Mouse (Mus musculus): Measurements from ENCODE around the gene Npb. TPM values are rescaled to one million over a fixed set of nuclear protein-coding genes. Genes with fewer than 3 reads are reported as not detected.

Npb gene
- polyA plus RNA-seq, 1 experiment from 2014 or later = 1.3 TPM

DNA sequence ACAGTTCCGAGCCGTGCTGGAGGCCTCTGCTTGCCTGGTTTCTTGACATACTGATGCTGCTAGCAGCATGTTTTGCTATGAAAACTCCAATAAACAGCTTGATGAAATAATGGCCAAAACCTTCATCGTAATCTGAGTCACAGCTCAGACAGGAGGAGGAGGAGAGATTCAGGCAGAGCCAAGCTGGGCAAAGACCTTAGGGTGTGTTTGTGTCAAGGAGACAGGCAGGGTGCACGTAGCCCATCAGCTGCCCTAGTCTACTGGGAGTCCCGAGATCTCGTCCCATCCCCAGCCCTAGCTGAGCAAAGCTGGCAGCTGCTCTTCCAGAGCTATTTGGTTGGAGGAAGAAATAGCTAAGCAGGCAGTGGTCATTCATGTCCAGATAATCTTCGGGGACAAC lies 2.6 kb upstream of the Npb start:
- H3K9me3 ChIP-seq (ENCODE audit: control insufficient read depth, low read length) = no peaks in the 10 kb centered on the region
- DNase-seq (ENCODE audit: low spot score) (no peak), ATAC-seq (ENCODE audit: low read depth) (no peak)
- no peak overlapping the region for H3K9ac ChIP-seq (ENCODE audit: low read depth, low read length)
- H3K27ac ChIP-seq (replicated peaks; ENCODE audit: low read depth, low read length) = no peak overlapping the region
- peaks cover 62% of the 10 kb centered on the region for H3K36me3 ChIP-seq (ENCODE audit: control insufficient read depth, insufficient read depth, low read length)
- H3K4me3 ChIP-seq (ENCODE audit: low read depth, low read length) = no peak overlapping the region
- H3K4me1 ChIP-seq (ENCODE audit: control insufficient read depth, insufficient read depth, low read length) = peaks cover 4% of the 10 kb centered on the region; the same call in 1 of the 2 replicates
- H3K4me2 ChIP-seq (ENCODE audit: low read depth, low read length) = no peak overlapping the region
- 86% methylated on average over 7 of the region's 7 CpGs for WGBS
- H3K27me3 ChIP-seq (replicated peaks; ENCODE audit: control insufficient read depth, insufficient read depth, low read length) = peaks cover 9% of the 10 kb centered on the region; the same call in 1 of the 2 replicates

DNA sequence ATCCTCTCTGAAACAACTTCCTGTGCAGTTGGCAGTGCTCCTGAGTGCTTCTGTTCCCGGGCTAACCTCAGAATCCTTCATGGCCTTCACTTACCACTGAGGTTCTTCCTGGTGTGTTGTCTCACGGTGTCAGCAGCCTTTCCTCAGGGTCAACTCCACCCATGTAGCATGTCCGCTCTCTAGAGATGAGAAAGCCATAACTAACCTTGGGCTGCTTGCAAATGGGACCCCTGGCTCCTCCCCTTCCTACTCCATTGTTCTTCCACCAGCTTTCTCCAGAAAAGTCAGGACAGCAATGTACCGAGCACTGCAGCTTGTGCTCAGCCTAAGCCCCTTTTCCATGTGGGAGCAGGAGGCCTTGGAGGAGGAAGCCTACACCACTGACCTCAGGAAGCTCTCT lies 1.5 kb upstream of the Npb start:
- Histone ChIP-seq H3K9me3 (ENCODE audit: control insufficient read depth, low read length) (no peaks in the 10 kb centered on the region), H3K36me3 (ENCODE audit: control insufficient read depth, insufficient read depth, low read length) (peaks cover 64% of the 10 kb centered on the region), H3K4me2 (ENCODE audit: low read depth, low read length) (no peak overlapping the region), H3K27ac (replicated peaks; ENCODE audit: low read depth, low read length) (no peak overlapping the region), H3K9ac (ENCODE audit: low read depth, low read length) (no peak overlapping the region), H3K4me3 (ENCODE audit: low read depth, low read length) (no peak overlapping the region), H3K27me3 (replicated peaks; ENCODE audit: control insufficient read depth, insufficient read depth, low read length) (peaks cover 9% of the 10 kb centered on the region; the same call in 1 of the 2 replicates), H3K4me1 (ENCODE audit: control insufficient read depth, insufficient read depth, low read length) (peaks cover 4% of the 10 kb centered on the region; the same call in 1 of the 2 replicates)
- ATAC-seq (ENCODE audit: low read depth) = no peak
- no peak for DNase-seq (ENCODE audit: low spot score)
- 76% methylated on average over 4 of the region's 4 CpGs for WGBS

DNA sequence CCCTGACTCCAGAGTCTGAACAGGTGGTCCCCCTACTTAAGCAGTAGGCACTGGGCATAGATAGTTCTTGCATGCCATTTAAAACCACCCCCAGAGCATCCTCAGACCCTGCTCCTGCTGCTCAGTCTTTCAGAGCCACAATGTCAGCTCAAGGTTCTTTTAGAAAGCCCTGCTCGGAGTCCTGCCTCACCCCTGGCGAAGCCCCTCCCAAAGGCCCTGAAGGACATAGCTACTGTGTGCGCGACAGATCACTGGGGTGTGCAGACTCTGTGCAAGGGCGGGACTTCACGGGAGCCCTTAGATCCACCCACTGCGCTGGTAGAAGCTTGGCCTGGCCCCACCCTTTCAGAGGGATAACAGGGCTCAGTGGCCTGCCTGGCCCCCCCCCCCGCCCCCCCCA lies 973 bp downstream of the Npb start:
- Histone ChIP-seq H3K9ac (ENCODE audit: low read depth, low read length) (no peak overlapping the region; the same call in 1 of the 2 replicates), H3K36me3 (ENCODE audit: control insufficient read depth, insufficient read depth, low read length) (peaks cover 65% of the 10 kb centered on the region), H3K27me3 (replicated peaks; ENCODE audit: control insufficient read depth, insufficient read depth, low read length) (peaks cover 9% of the 10 kb centered on the region; the same call in 1 of the 2 replicates), H3K9me3 (ENCODE audit: control insufficient read depth, low read length) (no peaks in the 10 kb centered on the region), H3K4me3 (ENCODE audit: low read depth, low read length) (no peak overlapping the region), H3K27ac (replicated peaks; ENCODE audit: low read depth, low read length) (no peak overlapping the region), H3K4me1 (ENCODE audit: control insufficient read depth, insufficient read depth, low read length) (peaks cover 4% of the 10 kb centered on the region; the same call in 1 of the 2 replicates), H3K4me2 (ENCODE audit: low read depth, low read length) (no peak overlapping the region)
- ATAC-seq (ENCODE audit: low read depth) (no peak), DNase-seq (ENCODE audit: low spot score) (no peak)
- 41% methylated on average over 8 of the region's 8 CpGs for WGBS

DNA sequence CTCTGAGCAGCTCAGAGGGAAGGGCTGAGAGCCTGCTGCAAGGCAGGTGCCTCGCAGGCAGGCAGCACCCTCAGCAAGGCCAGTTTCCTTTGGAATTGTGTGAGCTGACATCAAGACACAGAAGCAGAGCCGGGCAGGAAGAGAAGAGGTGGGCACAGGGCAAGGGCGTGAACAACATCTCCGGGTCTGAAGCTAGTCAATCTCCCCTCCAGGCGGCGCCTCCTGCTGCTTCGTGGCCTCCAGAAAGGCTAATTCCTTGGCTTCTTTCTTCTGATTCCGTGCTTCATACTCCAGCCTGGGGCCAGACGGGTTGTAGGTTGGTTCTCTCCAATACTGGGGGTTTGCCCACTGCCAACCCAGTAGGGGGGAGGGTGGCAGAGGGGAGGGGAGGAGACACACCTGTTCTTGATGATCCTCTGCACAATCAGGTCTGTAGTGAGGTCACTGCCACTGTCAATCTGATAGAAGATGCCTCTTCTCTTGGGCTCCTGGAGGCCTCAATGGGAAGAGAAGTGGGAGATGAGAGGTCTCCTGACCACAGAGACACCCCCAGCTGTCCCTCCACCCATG lies 2.3 kb downstream of the Npb start:
- Histone ChIP-seq H3K27ac (replicated peaks; ENCODE audit: low read depth, low read length) (no peak overlapping the region), H3K36me3 (ENCODE audit: control insufficient read depth, insufficient read depth, low read length) (peaks cover 56% of the 10 kb centered on the region), H3K4me1 (ENCODE audit: control insufficient read depth, insufficient read depth, low read length) (peaks cover 4% of the 10 kb centered on the region; the same call in 1 of the 2 replicates), H3K4me3 (ENCODE audit: low read depth, low read length) (no peak overlapping the region), H3K27me3 (replicated peaks; ENCODE audit: control insufficient read depth, insufficient read depth, low read length) (peaks cover 9% of the 10 kb centered on the region; the same call in 1 of the 2 replicates), H3K9ac (ENCODE audit: low read depth, low read length) (no peak overlapping the region), H3K4me2 (ENCODE audit: low read depth, low read length) (no peak overlapping the region), H3K9me3 (ENCODE audit: control insufficient read depth, low read length) (no peaks in the 10 kb centered on the region)
- 72% methylated on average over 9 of the region's 9 CpGs for WGBS
- ATAC-seq (ENCODE audit: low read depth) (no peak), DNase-seq (ENCODE audit: low spot score) (no peak)

DNA sequence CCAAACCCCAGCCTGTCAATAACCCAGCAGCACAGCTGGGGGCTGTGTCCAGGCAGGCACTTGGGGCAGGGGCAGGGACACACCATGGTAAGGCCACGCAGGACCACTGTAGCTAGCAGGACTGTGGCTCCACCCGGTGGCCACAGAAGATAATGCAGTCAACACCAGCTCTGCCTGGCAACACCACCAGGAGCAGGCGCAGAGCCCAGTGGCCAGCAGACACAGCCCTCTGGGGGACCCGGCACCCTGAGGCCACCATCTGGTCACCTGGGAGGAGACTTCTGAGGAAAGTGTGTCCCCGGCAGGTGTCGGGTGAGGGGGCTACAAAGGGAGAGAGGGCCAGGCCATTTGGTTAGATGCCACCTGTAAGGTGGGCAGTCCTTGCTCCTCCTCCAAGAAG lies 4.5 kb downstream of the Npb start:
- H3K36me3 ChIP-seq (ENCODE audit: control insufficient read depth, insufficient read depth, low read length) = peaks cover 44% of the 10 kb centered on the region
- peaks cover 12% of the 10 kb centered on the region for H3K4me1 ChIP-seq (ENCODE audit: control insufficient read depth, insufficient read depth, low read length)
- H3K4me2 ChIP-seq (ENCODE audit: low read depth, low read length) = no peak overlapping the region
- DNase-seq (ENCODE audit: low spot score) (no peak), ATAC-seq (ENCODE audit: low read depth) (no peak)
- H3K27ac ChIP-seq (replicated peaks; ENCODE audit: low read depth, low read length) = no peak overlapping the region
- 65% methylated on average over 4 of the region's 6 CpGs for WGBS
- H3K9ac ChIP-seq (ENCODE audit: low read depth, low read length) = no peak overlapping the region
- peaks cover 9% of the 10 kb centered on the region; the same call in 1 of the 2 replicates for H3K27me3 ChIP-seq (replicated peaks; ENCODE audit: control insufficient read depth, insufficient read depth, low read length)
- no peak overlapping the region for H3K4me3 ChIP-seq (ENCODE audit: low read depth, low read length)
- no peaks in the 10 kb centered on the region for H3K9me3 ChIP-seq (ENCODE audit: control insufficient read depth, low read length)

DNA sequence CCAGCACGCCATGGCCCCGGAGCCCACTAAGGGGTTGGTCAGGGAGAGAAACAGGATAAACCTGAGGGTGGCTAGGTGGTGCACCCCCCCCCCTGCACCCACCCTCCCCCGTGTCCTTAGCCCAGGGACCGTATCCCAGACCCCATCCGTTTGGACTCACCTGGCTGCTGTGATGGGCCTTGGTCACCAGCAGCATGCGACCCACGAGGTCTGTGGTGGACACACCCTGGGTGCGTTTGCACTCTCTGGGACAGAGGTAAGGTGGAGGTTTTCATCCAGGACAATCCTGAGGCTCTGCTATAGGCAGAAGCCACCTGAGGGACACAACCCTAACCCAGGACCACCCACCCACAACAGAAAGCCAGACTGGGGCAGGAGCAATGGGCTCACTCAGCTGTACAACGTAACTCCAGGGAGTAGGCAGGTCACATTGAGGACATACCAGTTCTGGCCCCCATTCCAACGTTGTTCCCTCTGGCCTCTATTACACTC lies 5.2 kb downstream of the Npb start:
- WGBS = 88% methylated on average over 10 of the region's 10 CpGs
- ATAC-seq (ENCODE audit: low read depth) (no peak), DNase-seq (ENCODE audit: low spot score) (no peak)
- no peaks in the 10 kb centered on the region for H3K9me3 ChIP-seq (ENCODE audit: control insufficient read depth, low read length)
- H3K36me3 ChIP-seq (ENCODE audit: control insufficient read depth, insufficient read depth, low read length) = peaks cover 50% of the 10 kb centered on the region
- no peak overlapping the region for H3K27ac ChIP-seq (replicated peaks; ENCODE audit: low read depth, low read length)
- H3K27me3 ChIP-seq (replicated peaks; ENCODE audit: control insufficient read depth, insufficient read depth, low read length) = peaks cover 8% of the 10 kb centered on the region; the same call in 1 of the 2 replicates
- H3K9ac ChIP-seq (ENCODE audit: low read depth, low read length) = no peak overlapping the region
- peaks cover 9% of the 10 kb centered on the region for H3K4me1 ChIP-seq (ENCODE audit: control insufficient read depth, insufficient read depth, low read length)
- H3K4me2 ChIP-seq (ENCODE audit: low read depth, low read length) = no peak overlapping the region
- no peak overlapping the region for H3K4me3 ChIP-seq (ENCODE audit: low read depth, low read length)

DNA sequence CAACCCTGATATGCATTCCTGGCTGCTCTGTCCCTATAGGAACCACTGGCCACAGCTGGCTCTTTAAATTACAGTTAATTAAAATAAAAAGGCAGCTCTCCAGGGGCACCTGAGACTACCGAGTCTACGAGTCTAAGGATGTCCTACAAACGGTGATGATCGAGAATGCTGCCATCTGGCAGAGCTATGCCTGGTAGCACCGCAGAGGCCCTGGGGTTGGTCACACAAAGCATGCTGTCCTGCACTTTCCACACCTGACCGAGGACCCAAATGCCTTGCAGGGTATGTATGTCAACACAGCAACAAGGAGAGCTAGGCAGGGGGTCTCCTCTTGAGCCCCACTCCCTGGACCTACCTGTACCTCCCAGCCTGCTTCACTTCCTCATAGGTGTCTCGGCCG lies 5.7 kb downstream of the Npb start:
- DNase-seq (ENCODE audit: low spot score) (no peak), ATAC-seq (ENCODE audit: low read depth) (no peak)
- Histone ChIP-seq H3K27ac (replicated peaks; ENCODE audit: low read depth, low read length) (no peak overlapping the region), H3K27me3 (replicated peaks; ENCODE audit: control insufficient read depth, insufficient read depth, low read length) (peaks cover 4% of the 10 kb centered on the region; the same call in 1 of the 2 replicates), H3K4me3 (ENCODE audit: low read depth, low read length) (no peak overlapping the region), H3K36me3 (ENCODE audit: control insufficient read depth, insufficient read depth, low read length) (peaks cover 55% of the 10 kb centered on the region), H3K9ac (ENCODE audit: low read depth, low read length) (no peak overlapping the region), H3K4me2 (ENCODE audit: low read depth, low read length) (no peak overlapping the region), H3K9me3 (ENCODE audit: control insufficient read depth, low read length) (no peaks in the 10 kb centered on the region), H3K4me1 (ENCODE audit: control insufficient read depth, insufficient read depth, low read length) (peaks cover 8% of the 10 kb centered on the region)
- WGBS = 88% methylated on average over 8 of the region's 8 CpGs

DNA sequence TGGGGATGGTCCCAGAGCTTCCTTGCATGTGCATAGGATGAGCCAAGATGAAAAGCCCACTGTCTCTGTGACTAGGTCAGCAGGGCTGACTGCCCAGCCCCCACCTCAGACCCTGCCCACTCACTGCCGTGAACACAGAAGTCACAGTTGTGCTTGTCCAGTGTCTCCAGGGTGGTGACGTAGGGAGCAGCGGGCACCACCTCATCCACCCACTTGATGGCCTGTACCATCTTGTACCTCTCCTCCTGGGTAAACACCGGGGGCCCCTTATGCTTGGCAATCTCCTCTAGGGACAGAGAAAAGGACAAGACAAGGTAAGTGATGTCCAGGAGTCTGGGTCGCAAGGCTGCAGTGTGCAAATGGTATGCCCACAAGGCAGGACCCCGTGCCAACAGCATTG lies 6.9 kb downstream of the Npb start:
- Histone ChIP-seq H3K4me1 (ENCODE audit: control insufficient read depth, insufficient read depth, low read length) (peaks cover 8% of the 10 kb centered on the region), H3K36me3 (ENCODE audit: control insufficient read depth, insufficient read depth, low read length) (peaks cover 65% of the 10 kb centered on the region), H3K4me2 (ENCODE audit: low read depth, low read length) (no peak overlapping the region), H3K9me3 (ENCODE audit: control insufficient read depth, low read length) (no peaks in the 10 kb centered on the region), H3K27ac (replicated peaks; ENCODE audit: low read depth, low read length) (no peak overlapping the region), H3K27me3 (replicated peaks; ENCODE audit: control insufficient read depth, insufficient read depth, low read length) (no peaks in the 10 kb centered on the region), H3K9ac (ENCODE audit: low read depth, low read length) (no peak overlapping the region), H3K4me3 (ENCODE audit: low read depth, low read length) (no peak overlapping the region)
- no peak for DNase-seq (ENCODE audit: low spot score)
- no peak for ATAC-seq (ENCODE audit: low read depth)
- WGBS = 93% methylated on average over 6 of the region's 6 CpGs
